Mouse (Mus musculus): ENCODE data around the gene Plekhg4.

GRCm38 (mm10) chr8:105346611-105347427 is 26.3 kb upstream of the Plekhg4 start:
- TF ChIP-seq ZC3H11A (IDR thresholded peaks at IDR 0.05; ENCODE audit: borderline replicate concordance, low read depth, low read length) (no peak), HCFC1 (IDR thresholded peaks at IDR 0.05; ENCODE audit: borderline replicate concordance, insufficient read depth, low read length) (no peak), CHD2 (IDR thresholded peaks at IDR 0.05; ENCODE audit: low read depth, low read length) (no peak)

All from ES-E14 (cell line).